Mouse (Mus musculus) A20 (cell line): ENCODE results near the gene Baz1b.

Source experiments
- DNase-seq: peaks from one replicate; pipeline ENCODE4 v3.0.0-alpha.2; 2011; ENCODE audit warnings: low read depth, low spot score

Gene Baz1b

GRCm38 (mm10) chr5:135233166-135233920 is 46.3 kb downstream of the Baz1b start:
- DNase-seq, result no peak

- DNase-seq, result peak; percentile 41
These were observed 49.5 kb downstream of the Baz1b start for GRCm38 (mm10) chr5:135236571-135236970.

- DNase-seq, result no peak
These were observed 51.8 kb downstream of the Baz1b start for GRCm38 (mm10) chr5:135238832-135239231.

- DNase-seq, result no peak
These were observed 54.4 kb downstream of the Baz1b start for GRCm38 (mm10) chr5:135241474-135241873.

GRCm38 (mm10) chr5:135242136-135242535 is 55.1 kb downstream of the Baz1b start:
- no peak for DNase-seq

GRCm38 (mm10) chr5:135242608-135243007 is 55.5 kb downstream of the Baz1b start:
- no peak for DNase-seq

GRCm38 (mm10) chr5:135243166-135243565 is 56.1 kb downstream of the Baz1b start:
- no peak for DNase-seq

GRCm38 (mm10) chr5:135246531-135246930 is 59.5 kb downstream of the Baz1b start:
- DNase-seq, result no peak

GRCm38 (mm10) chr5:135247337-135247736 is 60.3 kb downstream of the Baz1b start:
- no peak for DNase-seq

- DNase-seq, result no peak
These were observed 62.1 kb downstream of the Baz1b start for GRCm38 (mm10) chr5:135248956-135249676.

- DNase-seq, result no peak
These were observed 63.4 kb downstream of the Baz1b start for GRCm38 (mm10) chr5:135250186-135251078.

GRCm38 (mm10) chr5:135251079-135251454 is 64.0 kb downstream of the Baz1b start, which contains the start of gene Fzd9:
Fzd9 (minus strand) TSS chr5:135251230.
- DNase-seq, result no peak

- no peak for DNase-seq
These were observed 66.8 kb downstream of the Baz1b start for GRCm38 (mm10) chr5:135253741-135254401.

- DNase-seq, result no peak
These were observed 69.1 kb downstream of the Baz1b start for GRCm38 (mm10) chr5:135256166-135256565.

GRCm38 (mm10) chr5:135257559-135257958 is 70.5 kb downstream of the Baz1b start:
- peak; percentile 21 for DNase-seq

- no peak for DNase-seq
These were observed 71.5 kb downstream of the Baz1b start for GRCm38 (mm10) chr5:135258280-135259150.

- no peak for DNase-seq
These were observed 76.9 kb downstream of the Baz1b start for GRCm38 (mm10) chr5:135263866-135264503.

- no peak for DNase-seq
These were observed 77.5 kb downstream of the Baz1b start for GRCm38 (mm10) chr5:135264548-135264947.

- no peak for DNase-seq
These were observed 82.4 kb downstream of the Baz1b start for GRCm38 (mm10) chr5:135269451-135269850.

GRCm38 (mm10) chr5:135270361-135270760 is 83.3 kb downstream of the Baz1b start:
- no peak for DNase-seq
